Mouse (Mus musculus): ENCODE results near the gene Fnip2.

DNA sequence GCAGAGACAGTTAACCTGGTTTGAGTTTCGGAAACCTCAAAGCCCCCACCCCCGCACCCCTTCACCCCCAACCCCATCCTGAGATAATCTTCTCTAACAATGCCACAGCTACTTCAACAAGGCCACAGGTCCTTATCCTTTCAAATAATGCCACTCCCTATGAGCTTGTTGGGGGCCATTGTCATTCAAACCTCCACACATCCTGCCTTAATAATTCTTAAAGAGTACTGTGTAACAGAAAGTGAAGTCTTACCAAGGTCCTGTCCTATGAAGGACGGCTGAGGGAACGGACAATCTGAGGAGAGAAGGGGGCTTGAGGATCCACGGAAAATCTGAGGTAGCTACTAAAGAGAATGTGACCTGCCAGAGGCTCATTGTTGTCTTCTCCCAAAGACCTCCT lies 132.6 kb downstream of the Fnip2 start:
- TF ChIP-seq CTCF (IDR thresholded peaks at IDR 0.05; ENCODE audit: insufficient read depth, low read length) = no peak
- no peak for TF ChIP-seq POLR2A (IDR thresholded peaks at IDR 0.05; ENCODE audit: borderline replicate concordance, extremely low read depth, low read depth, low read length)
